24 mouse cellular contexts compared by ENCODE assay signal in the genomic region with DNA sequence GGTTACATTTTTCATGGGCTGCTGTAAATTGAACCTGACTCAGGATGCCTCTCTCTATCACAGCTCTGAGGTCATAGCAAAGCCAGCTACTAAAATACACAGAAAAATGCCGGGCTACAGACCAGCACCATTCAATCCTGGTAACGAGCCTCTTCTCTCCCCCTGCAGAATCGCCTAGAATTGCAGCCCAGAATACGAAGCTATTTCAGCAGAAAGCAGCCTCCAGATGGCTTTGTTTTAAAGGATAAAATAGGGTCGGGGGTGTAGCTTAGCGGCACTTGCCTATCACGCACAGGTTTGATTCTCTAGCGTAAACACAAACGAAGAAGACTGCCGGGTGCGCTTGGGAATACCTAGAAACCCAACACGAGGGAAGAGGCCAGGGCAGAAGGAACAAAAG. TPM values are rescaled to one million over a fixed set of nuclear protein-coding genes. Genes with fewer than 3 reads are reported as not detected.
DNase-seq lines count a peak whose midpoint lies in the region; ATAC-seq and TF ChIP-seq lines count a peak whose summit lies in the region.
"Had no signal": no experiment of that assay in that cellular context is flagged by ENCODE, and none has a peak within 500 bp of the region (broad histone marks: within the 10 kb centered on the region; RNA-seq: fewer than 3 reads in every experiment).

No protein-coding gene starts in this region.

- H3K9ac ChIP-seq in hindbrain, embryonic 13.5 days, result no peak overlapping the region
- H3K9ac ChIP-seq in hindbrain, embryonic 12.5 days, result no peak overlapping the region
- no peak overlapping the region for H3K9ac ChIP-seq in midbrain, embryonic 11.5 days (ENCODE audit: low read length)
- no peak overlapping the region for H3K9ac ChIP-seq in lung, postnatal 0 days (replicated peaks; ENCODE audit: low read depth)
- H3K9ac ChIP-seq: liver, embryonic 14.5 days; midbrain, embryonic 12.5 days; stomach, embryonic 15.5 days had no signal

- ATAC-seq in hindbrain, embryonic 13.5 days (ENCODE audit: low FRiP score), result no peak
- no peak for ATAC-seq in hindbrain, embryonic 12.5 days (ENCODE audit: low FRiP score)
- no peak for ATAC-seq in midbrain, embryonic 11.5 days (ENCODE audit: low FRiP score)
- ATAC-seq in lung, postnatal 0 days, result no peak

- no peak for DNase-seq in midbrain, embryonic 10.5 days (ENCODE audit: low spot score)
- DNase-seq in midbrain, embryonic 11.5 days (ENCODE audit: low spot score, missing footprints), result no peak
- DNase-seq in embryonic facial prominence, embryonic 10.5 days (ENCODE audit: low spot score), result no peak
- no peak for DNase-seq in limb, embryonic 10.5 days (ENCODE audit: low spot score)
- no peak for DNase-seq in lung, postnatal 0 days (ENCODE audit: low spot score)
- no peak for DNase-seq in adrenal gland, postnatal 4 days (ENCODE audit: low spot score in 2 of 2)
- DNase-seq: cerebellum, adult 18-20 months; gastrocnemius, postnatal 14 days; heart, postnatal 4 days; lung, postnatal 14 days had no signal

- H3K27me3 ChIP-seq in hindbrain, embryonic 13.5 days, result no peaks in the 10 kb centered on the region
- no peaks in the 10 kb centered on the region for H3K27me3 ChIP-seq in hindbrain, embryonic 12.5 days
- H3K27me3 ChIP-seq in midbrain, embryonic 10.5 days (ENCODE audit: low read depth, poor library complexity, severe bottlenecking), result peaks cover 9% of the 10 kb centered on the region
- no peaks in the 10 kb centered on the region; the same call in 1 of the 2 replicates for H3K27me3 ChIP-seq in midbrain, embryonic 11.5 days (ENCODE audit: control insufficient read depth, insufficient read depth, low read length)
- peaks cover 9% of the 10 kb centered on the region for H3K27me3 ChIP-seq in embryonic facial prominence, embryonic 10.5 days (replicated peaks; ENCODE audit: low read depth, poor library complexity, severe bottlenecking)
- 0 out of 2 replicates have a peak, but pooled peaks cover 11% of the 10 kb centered on the region for H3K27me3 ChIP-seq in limb, embryonic 10.5 days (ENCODE audit: low read depth, poor library complexity, severe bottlenecking)
- no peaks in the 10 kb centered on the region for H3K27me3 ChIP-seq in lung, postnatal 0 days (replicated peaks; ENCODE audit: insufficient read depth, low read length)
- H3K27me3 ChIP-seq: midbrain, embryonic 12.5 days; stomach, embryonic 15.5 days had no signal

- H3K27ac ChIP-seq in hindbrain, embryonic 13.5 days, result peak overlapping the region; percentile 14; the same call in 1 of the 2 replicates
- no peak overlapping the region for H3K27ac ChIP-seq in hindbrain, embryonic 12.5 days
- H3K27ac ChIP-seq in midbrain, embryonic 10.5 days (replicated peaks), result 0 out of 2 replicates have a peak overlapping the region, but pooled peaks have one; percentile 94
- no peak overlapping the region for H3K27ac ChIP-seq in midbrain, embryonic 11.5 days (ENCODE audit: low read depth, low read length)
- H3K27ac ChIP-seq in embryonic facial prominence, embryonic 10.5 days (replicated peaks), result peak overlapping the region; percentile 24; the same call in 1 of the 2 replicates
- 0 out of 2 replicates have a peak overlapping the region, but pooled peaks have one; percentile 79 for H3K27ac ChIP-seq in limb, embryonic 10.5 days
- H3K27ac ChIP-seq in lung, postnatal 0 days (ENCODE audit: low read length), result no peak overlapping the region
- H3K27ac ChIP-seq: heart, embryonic 10.5 days; liver, embryonic 14.5 days; midbrain, embryonic 12.5 days; stomach, embryonic 15.5 days had no signal

- no peaks in the 10 kb centered on the region for H3K9me3 ChIP-seq in hindbrain, embryonic 13.5 days
- no peaks in the 10 kb centered on the region for H3K9me3 ChIP-seq in hindbrain, embryonic 12.5 days (replicated peaks)
- no peaks in the 10 kb centered on the region for H3K9me3 ChIP-seq in midbrain, embryonic 10.5 days (replicated peaks)
- no peaks in the 10 kb centered on the region for H3K9me3 ChIP-seq in midbrain, embryonic 11.5 days (ENCODE audit: control insufficient read depth, low read length)
- no peaks in the 10 kb centered on the region for H3K9me3 ChIP-seq in embryonic facial prominence, embryonic 10.5 days
- no peaks in the 10 kb centered on the region for H3K9me3 ChIP-seq in limb, embryonic 10.5 days (replicated peaks)
- no peaks in the 10 kb centered on the region for H3K9me3 ChIP-seq in lung, postnatal 0 days (ENCODE audit: low read length)
- H3K9me3 ChIP-seq: heart, embryonic 10.5 days; midbrain, embryonic 12.5 days; stomach, embryonic 15.5 days had no signal

- TF ChIP-seq EP300 in lung, postnatal 0 days (IDR thresholded peaks at IDR 0.05), result no peak

- H3K36me3 ChIP-seq in hindbrain, embryonic 13.5 days, result no peaks in the 10 kb centered on the region
- H3K36me3 ChIP-seq in hindbrain, embryonic 12.5 days, result no peaks in the 10 kb centered on the region
- no peaks in the 10 kb centered on the region for H3K36me3 ChIP-seq in midbrain, embryonic 10.5 days
- no peaks in the 10 kb centered on the region for H3K36me3 ChIP-seq in midbrain, embryonic 11.5 days (ENCODE audit: control insufficient read depth, insufficient read depth, low read length)
- 0 out of 2 replicates have a peak, but pooled peaks cover 4% of the 10 kb centered on the region for H3K36me3 ChIP-seq in embryonic facial prominence, embryonic 10.5 days (replicated peaks)
- H3K36me3 ChIP-seq in limb, embryonic 10.5 days, result no peaks in the 10 kb centered on the region
- no peaks in the 10 kb centered on the region for H3K36me3 ChIP-seq in lung, postnatal 0 days (ENCODE audit: insufficient read depth, low read length)
- H3K36me3 ChIP-seq: heart, embryonic 10.5 days; midbrain, embryonic 12.5 days; stomach, embryonic 15.5 days had no signal

- 70% methylated on average over 12 of the region's 12 CpGs for WGBS in hindbrain, embryonic 13.5 days
- 73% methylated on average over 12 of the region's 12 CpGs for WGBS in hindbrain, embryonic 12.5 days
- 81% methylated on average over 12 of the region's 12 CpGs for WGBS in midbrain, embryonic 10.5 days
- WGBS in midbrain, embryonic 11.5 days, result 71% methylated on average over 12 of the region's 12 CpGs
- 63% methylated on average over 12 of the region's 12 CpGs for WGBS in embryonic facial prominence, embryonic 10.5 days
- 59% methylated on average over 12 of the region's 12 CpGs for WGBS in limb, embryonic 10.5 days
- WGBS in lung, postnatal 0 days, result 63% methylated on average over 12 of the region's 12 CpGs

- no peak overlapping the region for H3K4me2 ChIP-seq in hindbrain, embryonic 13.5 days
- no peak overlapping the region for H3K4me2 ChIP-seq in hindbrain, embryonic 12.5 days (replicated peaks)
- H3K4me2 ChIP-seq in midbrain, embryonic 11.5 days, result no peak overlapping the region
- no peak overlapping the region for H3K4me2 ChIP-seq in lung, postnatal 0 days (replicated peaks; ENCODE audit: low read depth, low read length)
- H3K4me2 ChIP-seq: midbrain, embryonic 12.5 days; stomach, embryonic 15.5 days had no signal

- no peak overlapping the region for H3K4me3 ChIP-seq in hindbrain, embryonic 13.5 days
- H3K4me3 ChIP-seq in hindbrain, embryonic 12.5 days, result no peak overlapping the region
- no peak overlapping the region for H3K4me3 ChIP-seq in midbrain, embryonic 10.5 days
- no peak overlapping the region for H3K4me3 ChIP-seq in midbrain, embryonic 11.5 days (ENCODE audit: low read depth, low read length)
- H3K4me3 ChIP-seq in embryonic facial prominence, embryonic 10.5 days, result no peak overlapping the region
- H3K4me3 ChIP-seq in limb, embryonic 10.5 days, result no peak overlapping the region
- H3K4me3 ChIP-seq in lung, postnatal 0 days (ENCODE audit: low read depth, low read length), result no peak overlapping the region
- H3K4me3 ChIP-seq: heart, embryonic 10.5 days; midbrain, embryonic 12.5 days; stomach, embryonic 15.5 days had no signal

- no peak for TF ChIP-seq CTCF in lung, postnatal 0 days (IDR thresholded peaks at IDR 0.05)

- H3K4me1 ChIP-seq in hindbrain, embryonic 13.5 days (replicated peaks), result peaks cover 82% of the 10 kb centered on the region
- H3K4me1 ChIP-seq in hindbrain, embryonic 12.5 days, result peaks cover 63% of the 10 kb centered on the region
- H3K4me1 ChIP-seq in midbrain, embryonic 10.5 days, result peaks cover 93% of the 10 kb centered on the region
- H3K4me1 ChIP-seq in midbrain, embryonic 11.5 days (ENCODE audit: control insufficient read depth, insufficient read depth, low read length), result peaks cover 51% of the 10 kb centered on the region
- peaks cover 91% of the 10 kb centered on the region for H3K4me1 ChIP-seq in embryonic facial prominence, embryonic 10.5 days
- H3K4me1 ChIP-seq in limb, embryonic 10.5 days, result peaks cover 83% of the 10 kb centered on the region
- peaks cover 21% of the 10 kb centered on the region; the same call in 1 of the 2 replicates for H3K4me1 ChIP-seq in lung, postnatal 0 days (ENCODE audit: insufficient read depth, low read depth, low read length)

RNA-seq across cellular contexts. Expression of a gene that starts 4.3 kb away (rescaled TPM):
- polyA plus RNA-seq in hindbrain, embryonic 13.5 days (2015; fragmentation: Nextera tagmentation; extraction: Ambion mirVana), result 23.0 and 23.4 TPM in 2 replicates
- polyA plus RNA-seq in hindbrain, embryonic 12.5 days (2016; fragmentation: Nextera tagmentation; extraction: Ambion mirVana), result 16.6 and 17.1 TPM in 2 replicates
- 16.1 and 16.9 TPM in 2 replicates for polyA plus RNA-seq in midbrain, embryonic 10.5 days (2016; fragmentation: Nextera tagmentation; extraction: Ambion mirVana)
- polyA plus RNA-seq in midbrain, embryonic 11.5 days (2014; fragmentation: Nextera tagmentation; extraction: Ambion mirVana), result 11.6 and 14.2 TPM in 2 replicates
- 13.7 and 17.7 TPM in 2 replicates for polyA plus RNA-seq in embryonic facial prominence, embryonic 10.5 days (2016; fragmentation: Nextera tagmentation; extraction: Ambion mirVana)
- 9.7 and 11.0 TPM in 2 replicates for polyA plus RNA-seq in limb, embryonic 10.5 days (2016; fragmentation: Nextera tagmentation; extraction: Ambion mirVana)
- 9.7 and 10.9 TPM in 2 replicates for polyA plus RNA-seq in lung, postnatal 0 days (2015; fragmentation: Nextera tagmentation; extraction: Ambion mirVana)
- total RNA-seq in adrenal gland, postnatal 4 days (2021), result 10 to 100 TPM; 46.6 to 57.7 TPM

RNA-seq across cellular contexts. Expression of a gene that starts 43.0 kb away (rescaled TPM):
- 51.7 and 54.3 TPM in 2 replicates for polyA plus RNA-seq in hindbrain, embryonic 13.5 days (2015; fragmentation: Nextera tagmentation; extraction: Ambion mirVana)
- polyA plus RNA-seq in hindbrain, embryonic 12.5 days (2016; fragmentation: Nextera tagmentation; extraction: Ambion mirVana), result 35.1 and 38.2 TPM in 2 replicates
- 38.4 and 44.6 TPM in 2 replicates for polyA plus RNA-seq in midbrain, embryonic 10.5 days (2016; fragmentation: Nextera tagmentation; extraction: Ambion mirVana)
- polyA plus RNA-seq in midbrain, embryonic 11.5 days (2014; fragmentation: Nextera tagmentation; extraction: Ambion mirVana), result 40.8 and 41.4 TPM in 2 replicates
- 35.4 and 36.9 TPM in 2 replicates for polyA plus RNA-seq in embryonic facial prominence, embryonic 10.5 days (2016; fragmentation: Nextera tagmentation; extraction: Ambion mirVana)
- 34.8 and 38.8 TPM in 2 replicates for polyA plus RNA-seq in limb, embryonic 10.5 days (2016; fragmentation: Nextera tagmentation; extraction: Ambion mirVana)
- 9.7 and 10.1 TPM in 2 replicates for polyA plus RNA-seq in lung, postnatal 0 days (2015; fragmentation: Nextera tagmentation; extraction: Ambion mirVana)
- total RNA-seq in adrenal gland, postnatal 4 days (2021), result 10 to 100 TPM; 10.1 to 12.2 TPM

RNA-seq across cellular contexts. Expression of a gene that starts 43.1 kb away (rescaled TPM):
- polyA plus RNA-seq in hindbrain, embryonic 13.5 days (2015; fragmentation: Nextera tagmentation; extraction: Ambion mirVana), result 11.5 and 12.2 TPM in 2 replicates
- polyA plus RNA-seq in hindbrain, embryonic 12.5 days (2016; fragmentation: Nextera tagmentation; extraction: Ambion mirVana), result 10.8 and 11.7 TPM in 2 replicates
- polyA plus RNA-seq in midbrain, embryonic 10.5 days (2016; fragmentation: Nextera tagmentation; extraction: Ambion mirVana), result 13.2 and 14.0 TPM in 2 replicates
- 12.2 and 12.3 TPM in 2 replicates for polyA plus RNA-seq in midbrain, embryonic 11.5 days (2014; fragmentation: Nextera tagmentation; extraction: Ambion mirVana)
- polyA plus RNA-seq in embryonic facial prominence, embryonic 10.5 days (2016; fragmentation: Nextera tagmentation; extraction: Ambion mirVana), result 9.7 and 11.2 TPM in 2 replicates
- polyA plus RNA-seq in limb, embryonic 10.5 days (2016; fragmentation: Nextera tagmentation; extraction: Ambion mirVana), result 11.7 TPM in 2 replicates
- polyA plus RNA-seq in lung, postnatal 0 days (2015; fragmentation: Nextera tagmentation; extraction: Ambion mirVana), result 9.9 and 12.5 TPM in 2 replicates
- total RNA-seq in adrenal gland, postnatal 4 days (2021), result 1 to 10 TPM; 4.5 to 4.8 TPM

RNA-seq across cellular contexts. Expression of a gene that starts 57.1 kb away (rescaled TPM):
- not detected in 2 replicates for polyA plus RNA-seq in hindbrain, embryonic 13.5 days (2015; fragmentation: Nextera tagmentation; extraction: Ambion mirVana)
- polyA plus RNA-seq in hindbrain, embryonic 12.5 days (2016; fragmentation: Nextera tagmentation; extraction: Ambion mirVana), result not detected in 2 replicates
- not detected in 2 replicates for polyA plus RNA-seq in midbrain, embryonic 10.5 days (2016; fragmentation: Nextera tagmentation; extraction: Ambion mirVana)
- polyA plus RNA-seq in midbrain, embryonic 11.5 days (2014; fragmentation: Nextera tagmentation; extraction: Ambion mirVana), result not detected in 2 replicates
- not detected in 2 replicates for polyA plus RNA-seq in embryonic facial prominence, embryonic 10.5 days (2016; fragmentation: Nextera tagmentation; extraction: Ambion mirVana)
- polyA plus RNA-seq in limb, embryonic 10.5 days (2016; fragmentation: Nextera tagmentation; extraction: Ambion mirVana), result not detected in 2 replicates
- polyA plus RNA-seq in lung, postnatal 0 days (2015; fragmentation: Nextera tagmentation; extraction: Ambion mirVana), result not detected in 2 replicates
- not detected for total RNA-seq in adrenal gland, postnatal 4 days (2021)
- total RNA-seq: common myeloid progenitor, adult 5-6 weeks; ES-E14; gastrocnemius, postnatal 14 days; heart, postnatal 4 days; layer of hippocampus, adult 18-20 months; left cerebral cortex, postnatal 25 days had no signal
- polyA plus RNA-seq: frontal cortex, adult 2 months; heart, embryonic 10.5 days; kidney, embryonic 14.5 days; liver, embryonic 14.5 days; midbrain, embryonic 12.5 days; neural tube, embryonic 11.5 days; stomach, embryonic 15.5 days; thymus, postnatal 0 days had no signal

RNA-seq across cellular contexts. Expression of a gene that starts 57.1 kb away (rescaled TPM):
- polyA plus RNA-seq in hindbrain, embryonic 13.5 days (2015; fragmentation: Nextera tagmentation; extraction: Ambion mirVana), result 53.2 and 55.3 TPM in 2 replicates
- 40.1 and 44.5 TPM in 2 replicates for polyA plus RNA-seq in hindbrain, embryonic 12.5 days (2016; fragmentation: Nextera tagmentation; extraction: Ambion mirVana)
- 50.3 and 52.7 TPM in 2 replicates for polyA plus RNA-seq in midbrain, embryonic 10.5 days (2016; fragmentation: Nextera tagmentation; extraction: Ambion mirVana)
- 47.7 and 52.6 TPM in 2 replicates for polyA plus RNA-seq in midbrain, embryonic 11.5 days (2014; fragmentation: Nextera tagmentation; extraction: Ambion mirVana)
- polyA plus RNA-seq in embryonic facial prominence, embryonic 10.5 days (2016; fragmentation: Nextera tagmentation; extraction: Ambion mirVana), result 49.3 and 53.7 TPM in 2 replicates
- polyA plus RNA-seq in limb, embryonic 10.5 days (2016; fragmentation: Nextera tagmentation; extraction: Ambion mirVana), result 46.1 and 52.2 TPM in 2 replicates
- 15.1 and 17.6 TPM in 2 replicates for polyA plus RNA-seq in lung, postnatal 0 days (2015; fragmentation: Nextera tagmentation; extraction: Ambion mirVana)
- 10 to 100 TPM; 11.9 to 16.8 TPM for total RNA-seq in adrenal gland, postnatal 4 days (2021)

Comparison
In these comparisons a context has a peak if more than half of its experiments do, and no peak if none do; other contexts are left out.
1. H3K27ac ChIP-seq: peak in hindbrain, embryonic 13.5 days (single experiment), midbrain, embryonic 10.5 days (single experiment), embryonic facial prominence, embryonic 10.5 days (single experiment) and limb, embryonic 10.5 days (single experiment); none in hindbrain, embryonic 12.5 days (single experiment), midbrain, embryonic 11.5 days (single experiment) and lung, postnatal 0 days (single experiment).